14 mouse cellular contexts compared by ENCODE assay signal in genomic region chr9:13518441-13518971, GRCm38 (mm10).
DNase-seq lines count a peak whose midpoint lies in the region; ATAC-seq lines count a peak whose summit lies in the region.
"Had no signal": no experiment of that assay in that cellular context is flagged by ENCODE, and none has a peak within 500 bp of the region (broad histone marks: within the 10 kb centered on the region; RNA-seq: fewer than 3 reads in every experiment).

No protein-coding gene starts in this region.

- H3K27ac ChIP-seq in heart, embryonic 13.5 days (replicated peaks), result peak overlapping the region; percentile 68
- H3K27ac ChIP-seq in liver, embryonic 13.5 days, result peak overlapping the region; percentile 29; the same call in 1 of the 2 replicates
- H3K27ac ChIP-seq in liver, embryonic 12.5 days, result no peak overlapping the region
- H3K27ac ChIP-seq in limb, embryonic 11.5 days (replicated peaks; ENCODE audit: low read depth, low read length), result no peak overlapping the region
- no peak overlapping the region for H3K27ac ChIP-seq in hindbrain, embryonic 12.5 days
- H3K27ac ChIP-seq: layer of hippocampus, adult 2 months had no signal

- H3K9ac ChIP-seq in heart, embryonic 13.5 days, result no peak overlapping the region
- H3K9ac ChIP-seq in liver, embryonic 13.5 days, result no peak overlapping the region
- H3K9ac ChIP-seq in liver, embryonic 12.5 days, result no peak overlapping the region
- no peak overlapping the region for H3K9ac ChIP-seq in limb, embryonic 11.5 days (ENCODE audit: low read length)
- H3K9ac ChIP-seq in hindbrain, embryonic 12.5 days, result no peak overlapping the region
- H3K9ac ChIP-seq: forebrain, postnatal 0 days had no signal

- ATAC-seq in heart, embryonic 13.5 days (ENCODE audit: extremely low read depth, insufficient number of reproducible peaks, low FRiP score, low TSS enrichment), result no peak
- no peak for ATAC-seq in liver, embryonic 13.5 days (ENCODE audit: low read depth)
- ATAC-seq in liver, embryonic 12.5 days, result no peak
- 0 out of 2 replicates have a peak, but pooled peaks have one; percentile 15 for ATAC-seq in limb, embryonic 11.5 days (ENCODE audit: insufficient number of reproducible peaks, low FRiP score, low TSS enrichment, low read depth)
- ATAC-seq in hindbrain, embryonic 12.5 days (ENCODE audit: low FRiP score), result no peak
- ATAC-seq: forebrain, postnatal 0 days; inflammation-experienced regulatory T-cells, adult 6 months had no signal

- no peak for DNase-seq in heart, postnatal 25 days (ENCODE audit: low spot score)
- no peak for DNase-seq in liver, embryonic 13.5 days
- peak; percentile 17 for DNase-seq in CD4-positive helper T cell, adult 2 months (ENCODE audit: low read depth, low spot score)
- no peak for DNase-seq in limb, embryonic 11.5 days (ENCODE audit: low spot score)
- no peak for DNase-seq in thymus, postnatal 10 days (ENCODE audit: low spot score in 2 of 2)
- DNase-seq: cerebellum, postnatal 36 days; forebrain, postnatal 0 days; gastrocnemius, postnatal 25 days; thymus, postnatal 25 days had no signal

- intact Hi-C loops in heart, postnatal 25 days (cut with DNase I), result no loop called here

- no peaks in the 10 kb centered on the region for H3K9me3 ChIP-seq in heart, embryonic 13.5 days
- no peaks in the 10 kb centered on the region for H3K9me3 ChIP-seq in liver, embryonic 13.5 days (replicated peaks)
- H3K9me3 ChIP-seq in liver, embryonic 12.5 days (replicated peaks), result no peaks in the 10 kb centered on the region
- no peaks in the 10 kb centered on the region for H3K9me3 ChIP-seq in limb, embryonic 11.5 days (ENCODE audit: control insufficient read depth, low read length)
- H3K9me3 ChIP-seq in hindbrain, embryonic 12.5 days (replicated peaks), result no peaks in the 10 kb centered on the region

- H3K4me3 ChIP-seq in heart, embryonic 13.5 days, result no peak overlapping the region
- H3K4me3 ChIP-seq in liver, embryonic 13.5 days (replicated peaks), result no peak overlapping the region
- H3K4me3 ChIP-seq in liver, embryonic 12.5 days, result no peak overlapping the region
- H3K4me3 ChIP-seq in limb, embryonic 11.5 days (ENCODE audit: low read depth, low read length), result no peak overlapping the region
- H3K4me3 ChIP-seq in hindbrain, embryonic 12.5 days, result no peak overlapping the region
- H3K4me3 ChIP-seq: layer of hippocampus, adult 2 months had no signal

- H3K4me2 ChIP-seq in heart, embryonic 13.5 days, result no peak overlapping the region
- no peak overlapping the region for H3K4me2 ChIP-seq in liver, embryonic 13.5 days
- no peak overlapping the region for H3K4me2 ChIP-seq in liver, embryonic 12.5 days
- no peak overlapping the region for H3K4me2 ChIP-seq in limb, embryonic 11.5 days (ENCODE audit: low read depth, severe bottlenecking)
- H3K4me2 ChIP-seq in hindbrain, embryonic 12.5 days (replicated peaks), result no peak overlapping the region

- H3K36me3 ChIP-seq in heart, embryonic 13.5 days, result peaks cover 7% of the 10 kb centered on the region; the same call in 1 of the 2 replicates
- no peaks in the 10 kb centered on the region for H3K36me3 ChIP-seq in liver, embryonic 13.5 days
- H3K36me3 ChIP-seq in liver, embryonic 12.5 days, result no peaks in the 10 kb centered on the region
- H3K36me3 ChIP-seq in limb, embryonic 11.5 days (ENCODE audit: control insufficient read depth, insufficient read depth, low read length), result no peaks in the 10 kb centered on the region
- no peaks in the 10 kb centered on the region for H3K36me3 ChIP-seq in hindbrain, embryonic 12.5 days

- peaks cover 28% of the 10 kb centered on the region for H3K4me1 ChIP-seq in heart, embryonic 13.5 days
- H3K4me1 ChIP-seq in liver, embryonic 13.5 days (replicated peaks), result peaks cover 11% of the 10 kb centered on the region; the same call in 1 of the 2 replicates
- H3K4me1 ChIP-seq in liver, embryonic 12.5 days, result 0 out of 2 replicates have a peak, but pooled peaks cover 4% of the 10 kb centered on the region
- peaks cover 12% of the 10 kb centered on the region; the same call in 1 of the 2 replicates for H3K4me1 ChIP-seq in limb, embryonic 11.5 days (ENCODE audit: control insufficient read depth, insufficient read depth, low read length)
- H3K4me1 ChIP-seq in hindbrain, embryonic 12.5 days, result no peaks in the 10 kb centered on the region

- 69% methylated on average over 2 of the region's 2 CpGs for WGBS in heart, embryonic 13.5 days
- WGBS in liver, embryonic 13.5 days (ENCODE audit: insufficient replicate concordance), result 49% methylated on average over 2 of the region's 2 CpGs
- WGBS in liver, embryonic 12.5 days (ENCODE audit: insufficient replicate concordance), result 45% methylated on average over 2 of the region's 2 CpGs
- 95% methylated on average over 2 of the region's 2 CpGs for WGBS in limb, embryonic 11.5 days
- 91% methylated on average over 2 of the region's 2 CpGs for WGBS in hindbrain, embryonic 12.5 days

- no peaks in the 10 kb centered on the region for H3K27me3 ChIP-seq in heart, embryonic 13.5 days (replicated peaks)
- H3K27me3 ChIP-seq in liver, embryonic 13.5 days, result no peaks in the 10 kb centered on the region
- no peaks in the 10 kb centered on the region for H3K27me3 ChIP-seq in liver, embryonic 12.5 days (replicated peaks)
- no peaks in the 10 kb centered on the region for H3K27me3 ChIP-seq in limb, embryonic 11.5 days (ENCODE audit: control insufficient read depth, insufficient read depth, low read length)
- H3K27me3 ChIP-seq in hindbrain, embryonic 12.5 days, result no peaks in the 10 kb centered on the region

Comparison
In these comparisons a context has a peak if more than half of its experiments do, and no peak if none do; other contexts are left out.
1. H3K27ac ChIP-seq: peak in heart, embryonic 13.5 days (single experiment) and liver, embryonic 13.5 days (single experiment); none in liver, embryonic 12.5 days (single experiment), limb, embryonic 11.5 days (single experiment) and hindbrain, embryonic 12.5 days (single experiment).